Mouse (Mus musculus): ENCODE measurements around the gene Ints3. TPM values are rescaled to one million over a fixed set of nuclear protein-coding genes. Genes with fewer than 3 reads are reported as not detected.

The Ints3 gene
- polyA plus RNA-seq, 1 experiment from 2014 or later: 29.6 TPM

- 30% methylated on average over 12 of the region's 12 CpGs for WGBS
- H3K4me1 ChIP-seq (ENCODE audit: control insufficient read depth, insufficient read depth, low read length): peaks cover 9% of the 10 kb centered on the region
- ATAC-seq (ENCODE audit: insufficient number of reproducible peaks, insufficient read depth, low FRiP score, low read depth): no peak
- no peak overlapping the region for H3K4me2 ChIP-seq (replicated peaks; ENCODE audit: low read depth, low read length)
- no peak overlapping the region for H3K9ac ChIP-seq (replicated peaks; ENCODE audit: low read depth, low read length)
- H3K4me3 ChIP-seq (ENCODE audit: low read depth, low read length): no peak overlapping the region
- H3K36me3 ChIP-seq (ENCODE audit: control insufficient read depth, insufficient read depth, low read length): no peaks in the 10 kb centered on the region
- no peaks in the 10 kb centered on the region for H3K9me3 ChIP-seq (ENCODE audit: control insufficient read depth, low read depth, low read length)
- no peaks in the 10 kb centered on the region for H3K27me3 ChIP-seq (ENCODE audit: control insufficient read depth, insufficient read depth, low read length)
- H3K27ac ChIP-seq (ENCODE audit: low read length): no peak overlapping the region
Observed at GRCm38 (mm10) chr3:90450874-90451273, 17.5 kb upstream of the Ints3 start.

GRCm38 (mm10) chr3:90448626-90449025 is 15.2 kb upstream of the Ints3 start:
- 43% methylated on average over 6 of the region's 6 CpGs for WGBS
- no peak overlapping the region for H3K4me3 ChIP-seq (ENCODE audit: low read depth, low read length)
- ATAC-seq (ENCODE audit: insufficient number of reproducible peaks, insufficient read depth, low FRiP score, low read depth): no peak
- no peaks in the 10 kb centered on the region for H3K27me3 ChIP-seq (ENCODE audit: control insufficient read depth, insufficient read depth, low read length)
- H3K27ac ChIP-seq (ENCODE audit: low read length): no peak overlapping the region
- no peak overlapping the region for H3K4me2 ChIP-seq (replicated peaks; ENCODE audit: low read depth, low read length)
- H3K9ac ChIP-seq (replicated peaks; ENCODE audit: low read depth, low read length): no peak overlapping the region
- H3K9me3 ChIP-seq (ENCODE audit: control insufficient read depth, low read depth, low read length): no peaks in the 10 kb centered on the region
- peaks cover 9% of the 10 kb centered on the region for H3K4me1 ChIP-seq (ENCODE audit: control insufficient read depth, insufficient read depth, low read length)
- H3K36me3 ChIP-seq (ENCODE audit: control insufficient read depth, insufficient read depth, low read length): no peaks in the 10 kb centered on the region

- WGBS: 24% methylated on average over 7 of the region's 7 CpGs
- H3K9me3 ChIP-seq (ENCODE audit: control insufficient read depth, low read depth, low read length): no peaks in the 10 kb centered on the region
Observed at GRCm38 (mm10) chr3:90447123-90447494, 13.7 kb upstream of the Ints3 start.

GRCm38 (mm10) chr3:90446389-90447122 is 13.1 kb upstream of the Ints3 start:
- no peaks in the 10 kb centered on the region for H3K9me3 ChIP-seq (ENCODE audit: control insufficient read depth, low read depth, low read length)
- H3K27me3 ChIP-seq (ENCODE audit: control insufficient read depth, insufficient read depth, low read length): no peaks in the 10 kb centered on the region
- H3K4me1 ChIP-seq (ENCODE audit: control insufficient read depth, insufficient read depth, low read length): peaks cover 9% of the 10 kb centered on the region
- WGBS: under 1% methylated on average over 17 of the region's 17 CpGs
- peak overlapping the region; percentile 21 for H3K4me3 ChIP-seq (ENCODE audit: low read depth, low read length)
- 0 out of 2 replicates have a peak overlapping the region, but pooled peaks have one; percentile 25 for H3K9ac ChIP-seq (replicated peaks; ENCODE audit: low read depth, low read length)
- peak overlapping the region; percentile 93 for H3K27ac ChIP-seq (ENCODE audit: low read length)
- peak overlapping the region; percentile 44 for H3K4me2 ChIP-seq (replicated peaks; ENCODE audit: low read depth, low read length)
- no peaks in the 10 kb centered on the region for H3K36me3 ChIP-seq (ENCODE audit: control insufficient read depth, insufficient read depth, low read length)
- ATAC-seq (ENCODE audit: insufficient number of reproducible peaks, insufficient read depth, low FRiP score, low read depth): peak; percentile 92

More at GRCm38 (mm10) chr3:90447123-90447494, 13.7 kb upstream of the Ints3 start:
- no peaks in the 10 kb centered on the region for H3K27me3 ChIP-seq (ENCODE audit: control insufficient read depth, insufficient read depth, low read length)
- peak overlapping the region; percentile 44 for H3K4me2 ChIP-seq (replicated peaks; ENCODE audit: low read depth, low read length)
- 0 out of 2 replicates have a peak overlapping the region, but pooled peaks have one; percentile 25 for H3K9ac ChIP-seq (replicated peaks; ENCODE audit: low read depth, low read length)
- H3K4me3 ChIP-seq (ENCODE audit: low read depth, low read length): peak overlapping the region; percentile 21; the same call in 1 of the 2 replicates
- 0 out of 2 replicates have a peak, but pooled peaks have one; percentile 15 for ATAC-seq (ENCODE audit: insufficient number of reproducible peaks, insufficient read depth, low FRiP score, low read depth)
- peak overlapping the region; percentile 93 for H3K27ac ChIP-seq (ENCODE audit: low read length)
- H3K36me3 ChIP-seq (ENCODE audit: control insufficient read depth, insufficient read depth, low read length): no peaks in the 10 kb centered on the region
- peaks cover 9% of the 10 kb centered on the region for H3K4me1 ChIP-seq (ENCODE audit: control insufficient read depth, insufficient read depth, low read length)

GRCm38 (mm10) chr3:90445417-90446200 is 12.2 kb upstream of the Ints3 start:
- Histone ChIP-seq H3K4me2 (replicated peaks; ENCODE audit: low read depth, low read length) (peak overlapping the region; percentile 44), H3K4me3 (ENCODE audit: low read depth, low read length) (no peak overlapping the region), H3K36me3 (ENCODE audit: control insufficient read depth, insufficient read depth, low read length) (no peaks in the 10 kb centered on the region), H3K9me3 (ENCODE audit: control insufficient read depth, low read depth, low read length) (no peaks in the 10 kb centered on the region), H3K27me3 (ENCODE audit: control insufficient read depth, insufficient read depth, low read length) (no peaks in the 10 kb centered on the region), H3K9ac (replicated peaks; ENCODE audit: low read depth, low read length) (no peak overlapping the region), H3K27ac (ENCODE audit: low read length) (peak overlapping the region; percentile 93), H3K4me1 (ENCODE audit: control insufficient read depth, insufficient read depth, low read length) (peaks cover 9% of the 10 kb centered on the region)
- 62% methylated on average over 11 of the region's 11 CpGs for WGBS
- ATAC-seq (ENCODE audit: insufficient number of reproducible peaks, insufficient read depth, low FRiP score, low read depth): no peak

- 91% methylated on average over 3 of the region's 3 CpGs for WGBS
- Histone ChIP-seq H3K9ac (replicated peaks; ENCODE audit: low read depth, low read length) (no peak overlapping the region), H3K36me3 (ENCODE audit: control insufficient read depth, insufficient read depth, low read length) (no peaks in the 10 kb centered on the region), H3K4me1 (ENCODE audit: control insufficient read depth, insufficient read depth, low read length) (peaks cover 9% of the 10 kb centered on the region), H3K27ac (ENCODE audit: low read length) (no peak overlapping the region), H3K4me3 (ENCODE audit: low read depth, low read length) (no peak overlapping the region), H3K27me3 (ENCODE audit: control insufficient read depth, insufficient read depth, low read length) (no peaks in the 10 kb centered on the region), H3K4me2 (replicated peaks; ENCODE audit: low read depth, low read length) (no peak overlapping the region), H3K9me3 (ENCODE audit: control insufficient read depth, low read depth, low read length) (no peaks in the 10 kb centered on the region)
- ATAC-seq (ENCODE audit: insufficient number of reproducible peaks, insufficient read depth, low FRiP score, low read depth): no peak
Observed at GRCm38 (mm10) chr3:90443977-90444376, 10.6 kb upstream of the Ints3 start.

GRCm38 (mm10) chr3:90440756-90441155 is 7.3 kb upstream of the Ints3 start:
- H3K9ac ChIP-seq (replicated peaks; ENCODE audit: low read depth, low read length): no peak overlapping the region
- H3K4me3 ChIP-seq (ENCODE audit: low read depth, low read length): no peak overlapping the region
- H3K27ac ChIP-seq (ENCODE audit: low read length): no peak overlapping the region
- no peak for ATAC-seq (ENCODE audit: insufficient number of reproducible peaks, insufficient read depth, low FRiP score, low read depth)
- H3K4me2 ChIP-seq (replicated peaks; ENCODE audit: low read depth, low read length): no peak overlapping the region
- no peaks in the 10 kb centered on the region for H3K27me3 ChIP-seq (ENCODE audit: control insufficient read depth, insufficient read depth, low read length)
- no peaks in the 10 kb centered on the region for H3K36me3 ChIP-seq (ENCODE audit: control insufficient read depth, insufficient read depth, low read length)
- H3K9me3 ChIP-seq (ENCODE audit: control insufficient read depth, low read depth, low read length): no peaks in the 10 kb centered on the region
- WGBS: 87% methylated on average over 2 of the region's 2 CpGs
- H3K4me1 ChIP-seq (ENCODE audit: control insufficient read depth, insufficient read depth, low read length): no peaks in the 10 kb centered on the region

- Histone ChIP-seq H3K4me1 (ENCODE audit: control insufficient read depth, insufficient read depth, low read length) (peaks cover 8% of the 10 kb centered on the region; the same call in 1 of the 2 replicates), H3K9ac (replicated peaks; ENCODE audit: low read depth, low read length) (no peak overlapping the region), H3K4me2 (replicated peaks; ENCODE audit: low read depth, low read length) (no peak overlapping the region), H3K9me3 (ENCODE audit: control insufficient read depth, low read depth, low read length) (no peaks in the 10 kb centered on the region), H3K4me3 (ENCODE audit: low read depth, low read length) (no peak overlapping the region), H3K27ac (ENCODE audit: low read length) (no peak overlapping the region), H3K36me3 (ENCODE audit: control insufficient read depth, insufficient read depth, low read length) (no peaks in the 10 kb centered on the region), H3K27me3 (ENCODE audit: control insufficient read depth, insufficient read depth, low read length) (no peaks in the 10 kb centered on the region)
- no peak for ATAC-seq (ENCODE audit: insufficient number of reproducible peaks, insufficient read depth, low FRiP score, low read depth)
- 63% methylated on average over 4 of the region's 4 CpGs for WGBS
Observed at GRCm38 (mm10) chr3:90437131-90437530, 3.7 kb upstream of the Ints3 start.

All from stomach, embryonic 14.5 days (tissue).